Mouse (Mus musculus): Measurements from ENCODE around the gene Lrrc41. TPM values are rescaled to one million over a fixed set of nuclear protein-coding genes. Genes with fewer than 3 reads are reported as not detected.

The Lrrc41 gene
- polyA plus RNA-seq (2015; fragmentation: Nextera tagmentation; extraction: Ambion mirVana): 54.3 and 59.7 TPM in 2 replicates

DNA sequence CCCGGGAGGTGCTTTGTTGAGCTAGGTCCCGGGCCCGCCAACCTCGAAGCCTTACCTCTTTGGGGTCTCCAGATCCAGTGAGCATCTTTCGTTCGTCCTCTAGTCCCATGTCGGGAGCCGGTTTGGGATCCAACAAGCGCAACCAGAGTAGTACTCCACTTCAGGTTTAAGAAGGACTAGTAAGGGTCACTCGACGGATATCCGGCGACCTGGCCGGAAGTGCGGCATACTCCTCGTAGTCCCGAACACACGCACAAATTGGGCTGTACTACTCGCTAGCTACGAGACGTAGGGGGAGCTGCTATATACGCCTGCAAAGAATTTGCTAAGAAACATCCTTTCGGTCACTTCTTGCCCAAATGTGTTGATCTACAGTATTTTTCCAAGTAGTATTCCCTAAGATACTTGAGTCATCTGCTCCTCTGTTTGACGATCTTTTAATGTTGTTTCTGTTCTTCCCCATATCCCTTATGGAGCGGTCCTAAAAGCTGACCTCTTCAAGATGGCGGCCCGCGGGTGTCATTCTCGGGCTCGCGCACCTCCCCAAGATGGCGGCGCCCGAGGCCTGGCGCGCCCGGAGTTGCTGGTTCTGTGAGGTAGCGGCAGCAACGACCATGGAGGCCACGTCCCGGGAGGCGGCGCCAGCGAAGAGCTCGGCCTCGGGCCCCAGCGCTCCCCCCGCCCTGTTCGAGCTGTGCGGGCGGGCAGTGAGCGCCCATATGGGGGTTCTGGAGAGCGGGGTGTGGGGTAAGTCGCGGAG, at the start of gene Lrrc41, which contains the start of gene Uqcrh:
TSS of gene Lrrc41 (plus strand) at position 409 of the 760 bp plus-strand sequence.
TSS of gene Uqcrh (minus strand) at position 211 of the 760 bp plus-strand sequence.
- Histone ChIP-seq H3K9me3 (replicated peaks) (no peaks in the 10 kb centered on the region), H3K4me3 (peak within 1 kb of the TSS; percentile 84), H3K4me2 (peak within 1 kb of the TSS; percentile 92), H3K9ac (peak within 1 kb of the TSS; percentile 92), H3K36me3 (ENCODE audit: poor library complexity, severe bottlenecking) (peaks cover 13% of the 10 kb centered on the region), H3K27ac (peak within 1 kb of the TSS; percentile 96), H3K27me3 (no peaks in the 10 kb centered on the region), H3K4me1 (peaks cover 35% of the 10 kb centered on the region)
- WGBS: under 1% methylated on average over 55 of the region's 55 CpGs
- ATAC-seq: peak; percentile 96

DNA sequence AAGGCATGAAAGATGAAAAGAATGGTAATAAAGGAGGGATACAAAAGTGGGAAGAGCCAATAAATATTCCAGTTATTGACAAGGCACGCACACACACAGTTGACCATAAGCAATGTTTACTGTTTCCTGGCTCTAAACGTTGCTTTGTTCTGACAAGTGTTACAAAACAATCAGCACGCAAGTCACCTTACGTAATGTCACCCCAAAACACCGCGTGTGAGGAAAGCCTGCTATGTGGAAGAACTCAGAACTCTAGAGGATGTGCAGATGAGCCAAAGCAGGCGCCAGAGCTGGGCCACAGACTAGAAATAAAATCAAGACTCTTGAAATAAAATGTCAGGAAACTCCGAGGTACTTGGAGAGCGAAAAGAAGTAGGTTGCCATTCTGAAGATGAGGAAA, 42.2 kb upstream of the Lrrc41 start:
- no peak overlapping the region for H3K27ac ChIP-seq
- no peak overlapping the region for H3K4me2 ChIP-seq
- H3K9me3 ChIP-seq (replicated peaks): no peaks in the 10 kb centered on the region
- H3K36me3 ChIP-seq (ENCODE audit: poor library complexity, severe bottlenecking): peaks cover 28% of the 10 kb centered on the region
- no peak for ATAC-seq
- WGBS: 87% methylated on average over 9 of the region's 9 CpGs
- H3K4me3 ChIP-seq: no peak overlapping the region
- no peaks in the 10 kb centered on the region for H3K4me1 ChIP-seq
- no peak overlapping the region for H3K9ac ChIP-seq
- H3K27me3 ChIP-seq: no peaks in the 10 kb centered on the region

DNA sequence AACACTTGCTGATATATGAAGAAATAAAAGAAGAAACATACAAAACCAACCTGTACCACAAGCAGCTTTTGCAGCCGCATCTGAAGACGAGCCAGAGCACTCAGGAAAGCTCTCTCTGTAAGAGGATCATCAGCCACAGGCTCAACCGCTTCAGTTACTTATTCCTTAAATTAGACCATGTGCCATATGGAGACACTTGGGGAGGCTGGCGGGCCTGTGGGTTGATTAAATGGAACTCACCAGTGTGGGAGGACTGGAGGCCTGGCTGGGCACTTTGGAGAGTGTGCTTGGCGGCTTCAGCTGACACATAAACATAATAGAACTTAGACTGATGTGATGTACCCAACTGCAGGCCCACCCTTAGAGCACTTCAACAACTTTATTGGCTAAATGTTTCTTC, 41.7 kb upstream of the Lrrc41 start:
- Histone ChIP-seq H3K4me2 (no peak overlapping the region), H3K4me1 (no peaks in the 10 kb centered on the region), H3K4me3 (no peak overlapping the region), H3K27ac (no peak overlapping the region), H3K36me3 (ENCODE audit: poor library complexity, severe bottlenecking) (peaks cover 28% of the 10 kb centered on the region), H3K9me3 (replicated peaks) (no peaks in the 10 kb centered on the region), H3K27me3 (no peaks in the 10 kb centered on the region), H3K9ac (no peak overlapping the region)
- ATAC-seq: no peak
- whole genome bisulfite sequencing: 89% methylated on average over 5 of the region's 5 CpGs

DNA sequence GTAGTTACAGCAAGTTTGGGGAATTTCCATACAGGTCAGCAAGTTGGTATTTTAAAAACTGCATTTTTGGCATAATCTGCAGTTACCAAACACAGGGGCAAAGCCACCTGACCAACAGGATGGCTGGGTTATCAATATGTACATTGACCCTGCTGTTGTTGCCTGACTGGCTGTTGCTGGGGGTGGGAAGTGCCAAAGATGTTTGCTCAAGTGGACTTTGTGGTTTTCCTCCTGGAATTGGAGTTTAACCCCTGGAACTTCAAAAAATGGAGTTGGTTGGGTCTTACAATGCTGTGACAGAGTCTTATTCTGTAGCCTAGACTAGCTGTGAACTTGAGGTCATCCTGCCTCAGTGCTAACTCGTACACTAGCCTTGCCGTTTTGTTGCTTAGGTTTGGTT, 34.6 kb upstream of the Lrrc41 start:
- WGBS: 95% methylated on average over 2 of the region's 2 CpGs
- ATAC-seq: no peak
- H3K9ac ChIP-seq: no peak overlapping the region
- no peaks in the 10 kb centered on the region for H3K27me3 ChIP-seq
- no peak overlapping the region for H3K4me3 ChIP-seq
- peaks cover 22% of the 10 kb centered on the region; the same call in 1 of the 2 replicates for H3K36me3 ChIP-seq (ENCODE audit: poor library complexity, severe bottlenecking)
- H3K9me3 ChIP-seq (replicated peaks): no peaks in the 10 kb centered on the region
- no peak overlapping the region for H3K27ac ChIP-seq
- no peaks in the 10 kb centered on the region for H3K4me1 ChIP-seq
- no peak overlapping the region for H3K4me2 ChIP-seq

DNA sequence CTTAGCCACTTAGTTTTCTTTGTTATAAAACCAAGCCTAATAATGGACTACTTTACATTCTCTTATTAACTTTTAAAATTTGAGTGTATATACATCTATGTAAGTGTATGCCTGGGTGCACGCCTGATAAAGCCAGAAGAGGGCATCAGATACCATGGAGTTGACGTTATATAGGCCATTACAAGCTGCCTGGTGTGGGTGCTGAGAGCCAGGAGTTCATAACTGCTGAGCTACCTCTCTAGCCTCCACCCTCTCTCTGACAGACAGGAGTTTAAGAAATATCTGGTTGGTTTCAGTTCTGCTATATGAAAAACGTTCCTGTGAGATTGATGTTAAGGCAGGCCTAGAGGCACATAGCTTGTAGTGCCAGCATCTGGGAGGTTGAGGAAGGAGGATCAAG, 32.9 kb upstream of the Lrrc41 start:
- H3K9ac ChIP-seq: no peak overlapping the region
- H3K36me3 ChIP-seq (ENCODE audit: poor library complexity, severe bottlenecking): peaks cover 16% of the 10 kb centered on the region; the same call in 1 of the 2 replicates
- H3K27me3 ChIP-seq: no peaks in the 10 kb centered on the region
- H3K27ac ChIP-seq: no peak overlapping the region
- 80% methylated on average over 3 of the region's 3 CpGs for WGBS
- no peak overlapping the region for H3K4me3 ChIP-seq
- H3K4me1 ChIP-seq: no peaks in the 10 kb centered on the region
- no peak overlapping the region for H3K4me2 ChIP-seq
- ATAC-seq: no peak
- no peaks in the 10 kb centered on the region for H3K9me3 ChIP-seq (replicated peaks)

DNA sequence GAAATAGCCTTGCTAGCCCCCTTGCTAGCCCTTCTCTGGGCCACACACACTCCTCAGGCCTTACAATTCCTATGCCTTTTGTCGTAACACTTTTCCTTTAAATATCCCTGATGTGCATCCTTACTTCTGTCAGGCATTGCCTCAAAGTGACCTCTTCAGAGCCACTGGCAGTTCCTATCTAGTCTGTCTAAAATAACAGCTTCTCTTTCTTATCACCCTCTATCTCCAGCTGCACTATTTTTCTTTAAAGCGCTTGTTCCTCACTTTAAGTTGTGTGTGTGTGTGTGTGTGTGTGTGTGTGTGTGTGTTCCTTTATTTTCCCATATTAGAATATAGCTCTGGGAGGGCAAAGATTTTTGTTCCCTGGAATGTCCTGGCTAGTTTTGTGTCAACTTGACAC, 28.5 kb upstream of the Lrrc41 start:
- WGBS: 93% methylated on average over 2 of the region's 2 CpGs
- H3K9ac ChIP-seq: no peak overlapping the region
- no peak for ATAC-seq

DNA sequence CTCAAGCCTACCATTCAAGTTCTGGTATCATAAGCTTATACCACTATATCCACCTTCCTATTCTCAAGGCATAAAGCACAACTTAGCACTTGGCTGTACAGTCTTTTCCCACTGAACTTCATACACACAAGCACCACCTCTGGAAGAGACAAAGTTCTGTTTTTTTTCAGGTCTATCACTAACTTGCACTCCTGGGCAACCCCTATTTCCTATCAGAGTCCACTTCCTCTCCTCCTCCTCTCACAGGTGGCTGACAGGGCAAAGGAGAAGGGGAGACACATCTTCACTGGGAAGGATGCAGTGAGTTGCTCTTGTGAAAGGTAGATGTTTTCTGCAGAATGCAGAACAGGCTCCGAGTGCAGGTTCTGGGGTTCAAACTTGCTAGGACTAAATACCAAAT, 27.4 kb upstream of the Lrrc41 start:
- Histone ChIP-seq H3K9me3 (replicated peaks) (no peaks in the 10 kb centered on the region), H3K9ac (no peak overlapping the region), H3K4me1 (peaks cover 4% of the 10 kb centered on the region), H3K27me3 (no peaks in the 10 kb centered on the region), H3K4me2 (no peak overlapping the region), H3K27ac (no peak overlapping the region), H3K4me3 (no peak overlapping the region), H3K36me3 (ENCODE audit: poor library complexity, severe bottlenecking) (peaks cover 22% of the 10 kb centered on the region; the same call in 1 of the 2 replicates)
- ATAC-seq: no peak
- WGBS: 90% methylated on average over 1 of the region's 1 CpGs

More for the DNA sequence above, 28.5 kb upstream of the Lrrc41 start:
- Histone ChIP-seq H3K36me3 (ENCODE audit: poor library complexity, severe bottlenecking) (peaks cover 27% of the 10 kb centered on the region; the same call in 1 of the 2 replicates), H3K9me3 (replicated peaks) (no peaks in the 10 kb centered on the region), H3K27ac (no peak overlapping the region), H3K4me3 (no peak overlapping the region), H3K4me1 (no peaks in the 10 kb centered on the region), H3K4me2 (no peak overlapping the region), H3K27me3 (no peaks in the 10 kb centered on the region)

DNA sequence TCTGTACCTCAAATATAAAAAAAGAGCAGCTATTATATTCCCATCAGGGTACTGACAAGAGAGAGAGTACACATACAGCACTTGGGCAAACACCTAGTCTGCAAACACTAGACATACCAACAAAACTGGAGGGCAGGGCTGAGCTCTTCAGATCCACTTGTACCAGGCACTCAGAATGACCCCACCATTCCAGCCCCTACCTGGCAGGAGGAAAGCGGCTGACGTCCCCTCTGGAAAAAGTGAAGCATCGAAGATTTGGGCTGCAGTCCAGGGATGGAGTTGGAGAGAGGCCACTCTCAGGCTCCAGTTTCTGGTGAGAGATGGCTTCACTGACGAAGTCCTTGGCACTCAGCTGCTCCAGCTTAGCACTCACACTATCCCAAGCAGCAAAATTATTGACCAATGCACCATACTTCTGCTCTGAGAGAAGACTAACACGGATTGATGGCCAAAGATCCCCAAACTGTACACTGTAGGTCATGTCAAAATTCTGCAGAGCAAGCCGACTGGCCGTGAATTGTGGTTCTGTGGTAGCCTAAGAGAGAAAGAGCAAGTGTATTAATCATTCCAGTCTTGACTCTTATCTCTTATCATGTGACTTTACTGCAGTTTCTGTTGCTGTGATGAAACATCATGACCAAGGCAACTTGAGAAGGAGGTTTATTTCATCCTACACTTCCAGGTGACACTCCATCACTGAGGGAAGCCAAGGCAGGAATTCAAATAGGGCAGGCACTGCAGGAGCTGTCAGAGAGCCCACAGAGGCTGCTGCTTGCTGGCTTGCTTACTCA, 26.7 kb upstream of the Lrrc41 start:
- no peak overlapping the region for H3K4me2 ChIP-seq
- ATAC-seq: no peak
- H3K4me1 ChIP-seq: peaks cover 9% of the 10 kb centered on the region
- H3K36me3 ChIP-seq (ENCODE audit: poor library complexity, severe bottlenecking): peaks cover 18% of the 10 kb centered on the region; the same call in 1 of the 2 replicates
- no peak overlapping the region for H3K27ac ChIP-seq
- H3K4me3 ChIP-seq: no peak overlapping the region
- H3K9me3 ChIP-seq (replicated peaks): no peaks in the 10 kb centered on the region
- H3K9ac ChIP-seq: no peak overlapping the region
- 78% methylated on average over 7 of the region's 7 CpGs for WGBS
- no peaks in the 10 kb centered on the region for H3K27me3 ChIP-seq

DNA sequence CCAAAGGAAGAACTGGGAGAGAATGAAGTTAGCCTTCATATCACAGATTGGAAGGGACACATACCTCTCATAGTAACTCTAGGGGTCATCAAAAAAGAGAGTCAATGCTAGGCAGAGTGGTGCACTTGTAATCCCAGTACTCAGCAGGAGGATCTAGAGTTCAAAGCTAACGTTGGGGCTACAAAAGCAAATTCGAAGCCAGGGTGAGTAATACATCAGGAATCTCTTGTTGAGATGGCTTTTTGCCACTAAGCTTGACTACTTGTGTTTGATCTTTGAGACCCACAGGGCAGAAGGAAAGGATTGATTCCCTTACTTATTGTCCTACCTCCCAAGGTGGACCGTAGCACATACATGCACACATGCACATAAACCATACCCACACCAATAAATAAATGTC, 25.9 kb upstream of the Lrrc41 start:
- H3K4me3 ChIP-seq: no peak overlapping the region
- peaks cover 13% of the 10 kb centered on the region for H3K4me1 ChIP-seq
- peaks cover 15% of the 10 kb centered on the region; the same call in 1 of the 2 replicates for H3K36me3 ChIP-seq (ENCODE audit: poor library complexity, severe bottlenecking)
- no peaks in the 10 kb centered on the region for H3K9me3 ChIP-seq (replicated peaks)
- H3K27me3 ChIP-seq: no peaks in the 10 kb centered on the region
- 86% methylated on average over 3 of the region's 3 CpGs for WGBS
- H3K9ac ChIP-seq: no peak overlapping the region
- ATAC-seq: no peak
- no peak overlapping the region for H3K27ac ChIP-seq
- no peak overlapping the region for H3K4me2 ChIP-seq

DNA sequence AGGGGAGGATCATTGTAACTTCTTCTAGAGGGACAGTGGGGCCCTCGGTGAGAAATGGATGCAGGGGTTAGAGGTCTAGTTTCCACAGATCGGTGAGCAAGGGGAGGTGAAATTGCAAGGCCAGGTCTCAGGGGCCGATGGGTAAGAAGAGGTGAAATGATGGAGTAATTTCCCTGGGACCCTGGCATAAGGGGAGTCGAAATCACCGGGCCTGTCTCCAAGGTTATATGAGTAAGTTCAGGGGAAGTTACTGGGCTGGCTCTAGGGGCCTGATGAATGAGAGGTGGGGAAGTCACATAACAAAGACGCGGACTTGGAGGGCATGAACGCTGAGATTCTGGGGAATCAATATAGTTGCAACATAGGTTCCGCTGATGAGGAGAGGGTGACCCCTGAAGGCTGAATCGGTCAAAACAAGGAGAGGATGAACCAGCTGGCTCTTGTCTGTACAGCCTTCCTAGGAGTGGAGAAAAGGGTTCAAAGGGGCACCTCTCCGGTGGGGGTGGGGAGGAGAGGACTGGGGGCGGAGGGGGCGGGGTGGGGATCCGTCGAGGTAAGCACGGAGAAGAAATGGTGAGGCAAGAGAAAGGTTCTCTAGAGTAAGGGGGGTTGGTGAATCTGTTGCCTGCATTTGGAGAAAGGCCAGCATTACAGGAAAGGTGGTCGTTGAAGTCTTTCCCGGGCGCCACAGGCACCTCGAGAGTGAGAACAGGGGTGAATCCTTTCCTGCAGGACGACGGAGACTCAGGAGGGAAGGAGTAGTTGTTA, 22.4 kb upstream of the Lrrc41 start:
- peaks cover 9% of the 10 kb centered on the region; the same call in 1 of the 2 replicates for H3K36me3 ChIP-seq (ENCODE audit: poor library complexity, severe bottlenecking)
- peak overlapping the region; percentile 89 for H3K27ac ChIP-seq
- no peak for ATAC-seq
- no peaks in the 10 kb centered on the region for H3K27me3 ChIP-seq
- H3K9ac ChIP-seq: peak overlapping the region; percentile 59
- WGBS: 10% methylated on average over 22 of the region's 22 CpGs
- H3K4me1 ChIP-seq: peaks cover 16% of the 10 kb centered on the region
- H3K4me3 ChIP-seq: peak overlapping the region; percentile 50
- peak overlapping the region; percentile 73 for H3K4me2 ChIP-seq
- no peaks in the 10 kb centered on the region for H3K9me3 ChIP-seq (replicated peaks)

DNA sequence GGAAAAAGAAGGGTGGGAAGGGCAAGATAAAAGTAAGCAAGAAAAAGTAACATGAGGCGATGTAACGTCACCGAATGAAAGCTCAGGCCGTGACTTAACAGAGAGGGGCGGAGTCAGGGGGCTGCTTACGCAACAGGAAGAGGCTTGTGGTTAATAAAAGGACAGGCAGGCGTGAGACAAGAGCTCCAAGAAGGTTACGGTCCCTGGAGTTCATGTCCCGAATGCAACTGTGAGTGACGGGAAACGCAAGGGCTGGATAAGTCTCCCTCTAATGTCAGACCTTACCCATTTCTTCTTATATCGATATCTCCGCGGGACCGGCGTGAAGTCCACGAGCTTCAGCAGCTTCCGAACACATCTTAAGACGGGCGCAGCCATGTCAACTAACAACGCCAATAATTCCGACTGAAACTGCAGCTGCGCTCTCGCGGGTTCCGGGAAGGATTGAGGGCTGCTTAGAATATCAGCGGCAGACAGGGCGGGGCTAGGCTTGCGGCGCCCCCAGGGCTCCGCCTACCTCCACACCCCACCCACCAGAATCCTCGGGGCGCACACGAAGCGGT, 21.6 kb upstream of the Lrrc41 start, which contains the start of gene Nsun4:
TSS of gene Nsun4 (minus strand) at position 478 of the 563 bp plus-strand sequence.
- H3K4me2 ChIP-seq: peak within 1 kb of the TSS; percentile 73
- H3K4me1 ChIP-seq: peaks cover 16% of the 10 kb centered on the region
- peak within 1 kb of the TSS; percentile 89 for H3K27ac ChIP-seq
- H3K27me3 ChIP-seq: no peaks in the 10 kb centered on the region
- H3K4me3 ChIP-seq: peak within 1 kb of the TSS; percentile 50
- H3K9ac ChIP-seq: peak within 1 kb of the TSS; percentile 59
- ATAC-seq: peak; percentile 98
- no peaks in the 10 kb centered on the region for H3K9me3 ChIP-seq (replicated peaks)
- 0 out of 2 replicates have a peak, but pooled peaks cover under 1% of the 10 kb centered on the region for H3K36me3 ChIP-seq (ENCODE audit: poor library complexity, severe bottlenecking)
- under 1% methylated on average over 35 of the region's 35 CpGs for WGBS

All from forebrain, embryonic 13.5 days (tissue).